Mouse (Mus musculus) heart, postnatal 0 days (tissue): ENCODE results near the gene Maip1. TPM values are rescaled to one million over a fixed set of nuclear protein-coding genes. Genes with fewer than 3 reads are reported as not detected.

Experiments used
- ATAC-seq: fragments of 200-750 bp; cut with Nextera tagmentation; 2 replicates; pipeline ENCODE4 v1.8.0; 2017; ENCODE audit warnings: low read depth, moderate number of reproducible peaks, moderate library complexity; ENCODE audit not compliant: insufficient read depth
- DNase-seq: peaks from one replicate; pipeline ENCODE4 v3.0.0-alpha.2; 2016; ENCODE audit warnings: low spot score
- H3K27ac ChIP-seq: fragments of 300-500 bp; sonication (generic); 2 replicates; pipeline ENCODE4 v1.5.1; 2014; ENCODE audit warnings: low read depth, mild to moderate bottlenecking
- H3K27me3 ChIP-seq: fragments of 300-500 bp; sonication (generic); 2 replicates; pipeline ENCODE4 v1.6.1; 2014; ENCODE audit warnings: low read length, mixed read lengths; ENCODE audit not compliant: control insufficient read depth, insufficient read depth
- H3K36me3 ChIP-seq: fragments of 300-500 bp; sonication (generic); replicated peaks from 2 replicates; pipeline ENCODE4 v1.6.1; 2014; ENCODE audit warnings: low read length, mixed read lengths; ENCODE audit not compliant: control insufficient read depth, insufficient read depth
- H3K4me1 ChIP-seq: fragments of 300-500 bp; sonication (generic); 2 replicates; pipeline ENCODE4 v1.6.1; 2014; ENCODE audit warnings: antibody characterized with exemption; ENCODE audit not compliant: control insufficient read depth, insufficient read depth
- H3K4me2 ChIP-seq: fragments of 300-500 bp; sonication (generic); 2 replicates; pipeline ENCODE4 v1.6.1; 2014; ENCODE audit warnings: low read depth, mild to moderate bottlenecking, low read length, moderate library complexity
- H3K4me3 ChIP-seq: fragments of 300-500 bp; sonication (generic); 2 replicates; pipeline ENCODE4 v1.5.1; 2014; ENCODE audit warnings: low read depth, low read length
- H3K9ac ChIP-seq: fragments of 300-500 bp; sonication (generic); replicated peaks from 2 replicates; pipeline ENCODE4 v1.6.1; 2014; ENCODE audit warnings: low read depth, low read length, mixed read lengths
- H3K9me3 ChIP-seq: fragments of 300-500 bp; sonication (generic); replicated peaks from 2 replicates; pipeline ENCODE4 v1.6.1; 2016; ENCODE audit warnings: low read length; ENCODE audit not compliant: control insufficient read depth
- CTCF ChIP-seq: IDR thresholded peaks from 2 replicates; pipeline ENCODE4 v1.5.1; 2016; ENCODE audit warnings: antibody characterized with exemption, control low read depth, low read depth
- EP300 ChIP-seq: IDR thresholded peaks from 2 replicates; pipeline ENCODE4 v1.6.1; 2016; ENCODE audit warnings: antibody characterized with exemption, low read depth
- WGBS: fragments of 180-500 bp; shearing (Covaris S2); extraction: QIAGEN DNeasy Blood & Tissue Kit; methylation state at CpG from one replicate; pipeline ENCODE4 v1.1.7; 2014; 5-methylcytosine and 5-hydroxymethylcytosine counted together
- polyA plus RNA-seq: library from polyadenylated mRNA; unstranded; fragments of >200 nt; fragmentation: Nextera tagmentation; extraction: Ambion mirVana; gene quantifications from 2 replicates; pipeline ENCODE4 v1.2.1, GENCODE M21; 2015
- total RNA-seq: library from RNA; depleted of rRNA; stranded (reverse); fragments of >200 nt; gene quantifications from 2 replicates; pipeline ENCODE4 v1.2.3, GENCODE M21; 2014; ENCODE audit warnings: low replicate concordance

The Maip1 gene
- total and polyA plus RNA-seq, 2 experiments from 2014 or later: 7.7 to 18.8 TPM

- H3K4me1 ChIP-seq: peaks cover 9% of the 10 kb centered on the region
- WGBS: 85% methylated on average over 2 of the region's 2 CpGs
- no peaks in the 10 kb centered on the region for H3K27me3 ChIP-seq
- no peak for DNase-seq
- ATAC-seq: no peak
- no peaks in the 10 kb centered on the region for H3K9me3 ChIP-seq
- no peak overlapping the region for H3K27ac ChIP-seq
- H3K9ac ChIP-seq: no peak overlapping the region
- peaks cover 22% of the 10 kb centered on the region for H3K36me3 ChIP-seq
- H3K4me3 ChIP-seq: no peak overlapping the region
- TF ChIP-seq CTCF (no peak), EP300 (no peak)
- H3K4me2 ChIP-seq: no peak overlapping the region
Observed at GRCm38 (mm10) chr1:57400877-57401276, 5.3 kb upstream of the Maip1 start.

DNA sequence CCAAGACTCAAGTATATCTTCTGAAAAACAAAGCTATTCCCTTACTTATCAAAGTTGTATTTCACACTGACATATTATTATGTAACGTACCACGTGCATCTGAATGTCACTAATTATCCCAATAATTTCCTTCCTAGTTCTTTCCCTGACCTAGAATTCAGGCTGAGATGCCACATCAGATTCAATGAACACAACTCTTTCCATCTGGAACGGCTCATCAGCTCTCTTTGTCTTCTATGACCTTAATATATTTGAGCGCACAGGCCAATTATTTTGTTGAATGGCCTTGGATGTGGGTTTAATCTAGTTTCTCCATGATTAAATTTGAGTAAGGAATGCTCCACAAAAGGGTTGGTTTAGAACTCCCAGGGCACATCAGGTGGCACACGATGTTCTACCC is 4.0 kb upstream of the Maip1 start:
- Histone ChIP-seq H3K9ac (no peak overlapping the region), H3K4me1 (peaks cover 9% of the 10 kb centered on the region), H3K27ac (no peak overlapping the region), H3K4me3 (no peak overlapping the region), H3K9me3 (no peaks in the 10 kb centered on the region), H3K4me2 (no peak overlapping the region), H3K27me3 (no peaks in the 10 kb centered on the region), H3K36me3 (peaks cover 13% of the 10 kb centered on the region)
- DNase-seq (no peak), ATAC-seq (no peak)
- no peak for TF ChIP-seq EP300
- TF ChIP-seq CTCF: no peak
- WGBS: 95% methylated on average over 5 of the region's 5 CpGs

DNA sequence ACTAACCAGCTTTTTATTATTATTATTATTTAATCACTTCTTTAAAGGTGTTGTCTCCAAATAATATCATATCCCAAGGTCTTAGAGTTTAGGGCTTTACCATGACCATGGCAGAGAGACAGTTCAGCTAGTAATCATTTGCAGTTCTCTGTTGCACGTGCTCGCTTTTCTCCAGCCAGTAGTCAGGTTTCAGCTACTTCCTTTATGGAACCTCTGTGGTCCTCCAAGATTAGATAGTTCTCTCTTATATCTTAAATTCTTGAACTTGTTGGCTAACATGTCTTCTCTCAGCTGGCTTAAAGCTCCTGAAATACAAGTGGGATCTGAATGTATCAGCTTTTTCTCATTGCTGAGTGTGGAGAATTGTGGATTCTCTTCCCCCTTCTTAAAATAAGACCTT is 2.9 kb downstream of the Maip1 start:
- Histone ChIP-seq H3K4me1 (peaks cover 27% of the 10 kb centered on the region), H3K27ac (no peak overlapping the region), H3K9ac (no peak overlapping the region), H3K36me3 (peaks cover 28% of the 10 kb centered on the region), H3K4me2 (no peak overlapping the region), H3K9me3 (no peaks in the 10 kb centered on the region), H3K27me3 (no peaks in the 10 kb centered on the region), H3K4me3 (no peak overlapping the region)
- TF ChIP-seq CTCF (no peak), EP300 (no peak)
- no peak for DNase-seq
- no peak for ATAC-seq
- 74% methylated on average over 2 of the region's 2 CpGs for WGBS

GRCm38 (mm10) chr1:57413397-57413796 is 7.3 kb downstream of the Maip1 start:
- peaks cover 54% of the 10 kb centered on the region for H3K36me3 ChIP-seq
- H3K27ac ChIP-seq: no peak overlapping the region
- TF ChIP-seq EP300: no peak
- no peak for TF ChIP-seq CTCF
- DNase-seq (no peak), ATAC-seq (no peak)
- H3K9me3 ChIP-seq: no peaks in the 10 kb centered on the region
- no peak overlapping the region for H3K4me2 ChIP-seq
- WGBS: 80% methylated on average over 2 of the region's 2 CpGs
- H3K9ac ChIP-seq: no peak overlapping the region
- H3K27me3 ChIP-seq: no peaks in the 10 kb centered on the region
- H3K4me3 ChIP-seq: no peak overlapping the region
- H3K4me1 ChIP-seq: peaks cover 9% of the 10 kb centered on the region; the same call in 1 of the 2 replicates

DNA sequence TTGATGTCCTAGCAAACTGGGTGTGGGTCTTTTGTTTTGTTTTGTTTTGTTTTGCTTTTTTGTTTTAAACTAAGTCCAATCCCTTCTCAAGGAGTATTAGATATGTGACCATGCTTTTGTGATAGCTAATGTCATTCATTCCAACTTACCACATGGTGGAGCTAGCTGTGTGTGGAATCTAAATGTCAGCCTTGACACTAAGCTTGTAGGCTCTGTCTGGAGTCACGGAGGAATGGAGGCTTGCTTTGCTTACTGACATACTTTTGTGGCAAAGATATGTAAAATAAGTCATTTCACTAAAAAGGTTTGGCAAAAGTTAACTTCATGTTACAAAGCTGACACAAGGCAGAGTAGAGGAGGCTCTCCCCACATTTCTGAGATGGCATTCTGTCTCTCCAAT is 17.6 kb downstream of the Maip1 start:
- no peak overlapping the region for H3K9ac ChIP-seq
- H3K9me3 ChIP-seq: no peaks in the 10 kb centered on the region
- ATAC-seq: no peak
- TF ChIP-seq EP300 (no peak), CTCF (peak; percentile 79)
- H3K4me1 ChIP-seq: no peaks in the 10 kb centered on the region
- no peaks in the 10 kb centered on the region for H3K36me3 ChIP-seq
- no peak overlapping the region for H3K27ac ChIP-seq
- DNase-seq: peak; percentile 64
- no peak overlapping the region for H3K4me2 ChIP-seq
- 10% methylated on average over 1 of the region's 1 CpGs for WGBS
- no peaks in the 10 kb centered on the region for H3K27me3 ChIP-seq
- no peak overlapping the region for H3K4me3 ChIP-seq
